ENCODE assay signal across 8 mouse cellular contexts in the genomic region with DNA sequence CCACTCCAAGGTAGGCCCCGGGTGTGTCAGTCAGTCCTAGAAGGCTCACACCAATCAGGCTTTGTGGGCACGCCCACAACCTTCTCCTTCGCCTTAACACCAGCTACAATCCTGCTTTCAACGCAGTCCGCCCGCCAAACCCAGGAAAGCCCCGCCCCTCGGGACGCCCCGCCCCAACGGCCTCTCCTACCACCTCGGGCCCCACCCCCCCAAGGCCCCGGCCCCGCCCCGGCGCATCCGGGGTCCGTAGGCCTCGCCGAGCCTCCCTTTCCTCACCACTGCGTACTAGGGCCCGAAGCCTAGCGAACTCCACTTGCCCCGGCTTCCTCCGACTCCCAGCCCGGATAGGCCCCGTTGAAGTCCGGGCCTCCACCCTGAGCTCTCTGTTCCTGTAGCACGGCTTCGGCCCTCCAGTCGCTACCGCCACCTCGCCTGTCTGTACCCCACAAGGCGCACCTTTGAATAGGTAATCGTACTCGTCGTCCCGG. TPM values are rescaled to one million over a fixed set of nuclear protein-coding genes. Genes with fewer than 3 reads are reported as not detected.
DNase-seq lines count a peak whose midpoint lies in the region; ATAC-seq lines count a peak whose summit lies in the region.

No protein-coding gene starts in this region.

- H3K9me3 ChIP-seq in megakaryocyte, embryonic 14.5 days: no peaks in the 10 kb centered on the region

- peaks cover 54% of the 10 kb centered on the region for H3K4me1 ChIP-seq in megakaryocyte, embryonic 14.5 days

- peak; percentile 96 for DNase-seq in adipocyte (ENCODE audit: low spot score)
- DNase-seq in embryo, embryonic 10 days (ENCODE audit: low spot score): peak; percentile 89
- peak; percentile 98 for DNase-seq in gastrocnemius, postnatal 10 days
- peak; percentile 74 to 88 for DNase-seq in left cerebral cortex, adult 9 months (ENCODE audit: low spot score in 2 of 2)
- DNase-seq in right cerebral cortex, adult 2 months (ENCODE audit: low spot score in 2 of 2): peak; percentile 82 to 87
- peak; percentile 89 for DNase-seq in urinary bladder, postnatal 10 days (ENCODE audit: low spot score)

- peak overlapping the region; percentile 97 for H3K4me3 ChIP-seq in megakaryocyte, embryonic 14.5 days (replicated peaks)

- no peaks in the 10 kb centered on the region for H3K27me3 ChIP-seq in megakaryocyte, embryonic 14.5 days (replicated peaks)

- H3K36me3 ChIP-seq in megakaryocyte, embryonic 14.5 days (replicated peaks; ENCODE audit: low read length): peaks cover 32% of the 10 kb centered on the region

- peak; percentile 25 for ATAC-seq in inflammation-experienced regulatory T-cells, adult 6 months

RNA-seq across cellular contexts. Expression of gene Rab11b, which starts 0.5 kb away (rescaled TPM):
- total RNA-seq in gastrocnemius, postnatal 10 days (2021): 100 to 1,000 TPM; 166 to 186 TPM
- 100 to 1,000 TPM; 261 to 354 (median 270) TPM for polyA plus RNA-seq in inflammation-experienced regulatory T-cells, adult 6 months (2017; shearing (Covaris generic))
- polyA plus RNA-seq in megakaryocyte, embryonic 14.5 days (2012; ENCODE audit: insufficient read depth, low replicate concordance): 140 and 309 TPM in 2 replicates

RNA-seq across cellular contexts. Expression of gene Angptl4, which starts 21.8 kb away (rescaled TPM):
- 10 to 100 TPM; 22.7 to 36.0 TPM for total RNA-seq in gastrocnemius, postnatal 10 days (2021)
- polyA plus RNA-seq in inflammation-experienced regulatory T-cells, adult 6 months (2017; shearing (Covaris generic)): 1 to 10 TPM; 3.5 to 5.9 (median 4.1) TPM
- polyA plus RNA-seq in megakaryocyte, embryonic 14.5 days (2012; ENCODE audit: insufficient read depth, low replicate concordance): 0.59 and 1.5 TPM in 2 replicates

RNA-seq across cellular contexts. Expression of gene March2, which starts 41.3 kb away (rescaled TPM):
- total RNA-seq in gastrocnemius, postnatal 10 days (2021): 10 to 100 TPM; 73.2 to 77.9 TPM
- polyA plus RNA-seq in inflammation-experienced regulatory T-cells, adult 6 months (2017; shearing (Covaris generic)): 10 to 100 TPM; 22.4 to 38.0 (median 23.1) TPM
- 77.9 and 126 TPM in 2 replicates for polyA plus RNA-seq in megakaryocyte, embryonic 14.5 days (2012; ENCODE audit: insufficient read depth, low replicate concordance)

RNA-seq across cellular contexts. Expression of gene Kank3, which starts 50.5 kb away (rescaled TPM):
- 10 to 100 TPM; 27.6 to 33.3 TPM for total RNA-seq in gastrocnemius, postnatal 10 days (2021)
- 1 to 10 TPM; 2.4 to 2.7 (median 2.4) TPM for polyA plus RNA-seq in inflammation-experienced regulatory T-cells, adult 6 months (2017; shearing (Covaris generic))
- polyA plus RNA-seq in megakaryocyte, embryonic 14.5 days (2012; ENCODE audit: insufficient read depth, low replicate concordance): 3.8 and 3.9 TPM in 2 replicates

Comparison
In these comparisons a context has a peak if more than half of its experiments do, and no peak if none do; other contexts are left out.
1. Peak in every context shown above with its lines: DNase-seq, ATAC-seq and H3K4me3 ChIP-seq.